Mouse (Mus musculus) liver, adult 2 months (tissue): Measurements from ENCODE around the gene Scnn1g. TPM values are rescaled to one million over a fixed set of nuclear protein-coding genes. Genes with fewer than 3 reads are reported as not detected.

Experiments
- DNase-seq: peaks from one replicate; pipeline ENCODE4 v3.0.0-alpha.2; 2011; ENCODE audit warnings: low read depth, low spot score; ENCODE audit errors: extremely low read depth
- H3K27ac ChIP-seq: fragments of 200-500 bp; replicated peaks from 2 replicates; pipeline ENCODE4 v1.5.1; 2012; ENCODE audit warnings: low read depth, mild to moderate bottlenecking, control low read depth, inconsistent platforms, low read length; ENCODE audit not compliant: insufficient read depth
- H3K27me3 ChIP-seq: fragments of 200-500 bp; 2 replicates; pipeline ENCODE4 v1.6.1; 2012; ENCODE audit warnings: mild to moderate bottlenecking, moderate library complexity, low read length, inconsistent platforms; ENCODE audit not compliant: control insufficient read depth, insufficient read depth
- H3K36me3 ChIP-seq: fragments of 200-500 bp; 2 replicates; pipeline ENCODE4 v1.6.1; 2012; ENCODE audit warnings: low read length, inconsistent platforms; ENCODE audit not compliant: control insufficient read depth, insufficient read depth
- H3K4me1 ChIP-seq: fragments of 200-500 bp; 2 replicates; pipeline ENCODE4 v1.6.1; 2011; ENCODE audit warnings: low read length; ENCODE audit not compliant: control insufficient read depth, insufficient read depth
- H3K4me3 ChIP-seq: fragments of 200-500 bp; 2 replicates; pipeline ENCODE4 v1.5.1; 2011; ENCODE audit warnings: low read depth, mild to moderate bottlenecking, control low read depth, low read length, moderate library complexity; ENCODE audit not compliant: insufficient read depth
- H3K79me2 ChIP-seq: fragments of 200-500 bp; 2 replicates; pipeline ENCODE4 v1.6.1; 2012; ENCODE audit warnings: inconsistent platforms, mild to moderate bottlenecking, low read length, moderate library complexity; ENCODE audit not compliant: control insufficient read depth, insufficient read depth
- H3K9ac ChIP-seq: fragments of 200-500 bp; 2 replicates; pipeline ENCODE4 v1.6.1; 2012; ENCODE audit warnings: low read depth, mild to moderate bottlenecking, control low read depth, inconsistent platforms, low read length
- CTCF ChIP-seq: fragments of 200-500 bp; IDR thresholded peaks from 2 replicates; pipeline ENCODE4 v1.5.1; 2011; ENCODE audit warnings: low read depth, low read length, control low read depth
- POLR2A ChIP-seq: fragments of 200-500 bp; IDR thresholded peaks from 2 replicates; pipeline ENCODE4 v1.6.1; 2011; ENCODE audit warnings: low read length, control low read depth; ENCODE audit not compliant: insufficient read depth; ENCODE audit errors: extremely low read depth
- WGBS: fragments of 180-500 bp; shearing (Covaris S2); methylation state at CpG from one replicate; pipeline ENCODE4 v1.1.7; 2018; 5-methylcytosine and 5-hydroxymethylcytosine counted together
- polyA plus RNA-seq: library from polyadenylated mRNA; depleted of rRNA; stranded (reverse); fragments of >200 nt; gene quantifications from 2 replicates; pipeline ENCODE4 v1.2.3, GENCODE M21; 2012
- total RNA-seq: library from RNA; depleted of rRNA; stranded (reverse); fragments of >200 nt; gene quantifications from 2 replicates; pipeline ENCODE4 v1.2.3, GENCODE M21; 2014

Gene Scnn1g
- total and polyA plus RNA-seq, 2 experiments: not detected

DNA sequence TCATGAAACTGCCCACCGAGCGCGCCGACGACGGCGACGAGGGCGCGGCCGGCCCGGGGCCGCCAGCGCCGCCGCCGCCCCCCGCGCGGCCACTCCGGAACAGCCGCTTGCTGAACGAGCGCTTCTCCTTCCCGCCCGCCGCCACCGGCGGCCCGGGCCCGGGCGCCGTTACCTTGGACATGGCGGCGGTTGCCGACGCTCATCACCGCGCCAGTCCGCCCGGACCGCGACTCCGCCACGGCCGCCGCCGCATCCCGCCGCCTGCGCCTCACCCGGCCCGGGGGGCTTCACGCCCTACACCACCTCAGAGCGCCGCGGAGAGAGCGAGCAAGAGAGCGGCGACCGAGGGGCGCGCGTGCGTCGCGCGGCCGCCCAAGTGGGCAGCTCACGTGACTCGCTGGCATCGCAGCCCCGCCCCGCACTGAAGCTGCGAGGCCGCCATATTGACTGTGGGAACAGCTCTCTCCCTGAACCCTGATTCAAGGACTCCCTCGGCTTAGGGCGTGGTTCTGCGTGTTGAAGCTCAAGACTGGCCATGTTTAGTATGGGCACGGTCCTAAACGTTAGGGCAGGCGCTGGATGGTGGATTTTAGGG is 27.1 kb upstream of the Scnn1g start, which contains the start of gene Usp31:
TSS of gene Usp31 (minus strand) at position 181 of the 595 bp plus-strand sequence.
- Histone ChIP-seq H3K79me2 (peaks cover 10% of the 10 kb centered on the region; the same call in 1 of the 2 replicates), H3K9ac (peak within 1 kb of the TSS; percentile 82), H3K27ac (no peak within 1 kb of the TSS), H3K4me1 (0 out of 2 replicates have a peak, but pooled peaks cover 3% of the 10 kb centered on the region), H3K27me3 (no peaks in the 10 kb centered on the region), H3K36me3 (no peaks in the 10 kb centered on the region), H3K4me3 (peak within 1 kb of the TSS; percentile 76)
- peak; percentile 91 for DNase-seq
- under 1% methylated on average over 58 of the region's 82 CpGs for WGBS
- no peak for TF ChIP-seq CTCF
- 0 out of 2 replicates have a peak, but pooled peaks have one; percentile 29 for TF ChIP-seq POLR2A

DNA sequence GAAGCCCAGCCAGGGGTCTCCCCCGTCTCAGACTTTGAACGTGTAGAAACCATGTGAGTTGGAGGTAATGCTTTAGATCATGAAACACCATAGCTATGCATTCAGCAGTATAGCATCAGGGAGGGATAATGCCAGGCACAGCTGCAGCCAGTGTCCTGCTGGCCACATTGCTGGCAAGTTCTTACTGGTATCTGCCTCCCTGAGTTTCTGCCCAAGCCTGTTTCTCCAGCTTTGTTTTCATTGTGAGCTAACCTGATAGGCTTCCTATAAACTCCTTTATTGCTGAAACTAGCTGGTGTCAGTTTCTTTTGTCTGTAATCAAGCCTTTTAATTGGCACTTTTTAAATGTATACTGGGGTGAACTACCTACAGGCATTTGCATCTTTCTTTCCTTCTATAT is 23.1 kb upstream of the Scnn1g start:
- TF ChIP-seq POLR2A: no peak
- no peak for TF ChIP-seq CTCF
- WGBS: 51% methylated on average over 2 of the region's 2 CpGs
- no peak for DNase-seq

DNA sequence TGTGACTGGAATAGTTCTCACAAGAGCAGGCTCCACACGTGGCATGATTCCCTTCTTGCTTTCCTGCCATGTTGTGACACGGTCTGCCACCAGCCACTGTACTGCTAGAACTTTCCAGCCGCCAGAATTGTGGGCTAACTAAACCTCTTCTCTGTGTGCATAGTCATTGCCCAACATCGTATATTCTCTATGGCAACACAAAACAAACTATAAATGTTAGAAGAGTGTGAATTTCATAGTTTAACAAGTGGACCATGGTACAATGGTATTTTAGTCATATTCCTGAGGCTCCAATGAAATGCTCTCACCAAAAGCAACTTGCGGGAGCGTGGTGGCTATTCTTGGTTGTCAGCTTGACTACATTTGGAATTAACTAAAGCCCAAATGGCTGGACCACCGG is 17.2 kb upstream of the Scnn1g start:
- no peaks in the 10 kb centered on the region for H3K36me3 ChIP-seq
- no peak overlapping the region for H3K4me3 ChIP-seq
- H3K9ac ChIP-seq: no peak overlapping the region
- H3K79me2 ChIP-seq: no peaks in the 10 kb centered on the region
- no peak overlapping the region for H3K27ac ChIP-seq
- TF ChIP-seq POLR2A: no peak
- TF ChIP-seq CTCF: no peak
- no peaks in the 10 kb centered on the region for H3K27me3 ChIP-seq
- no peak for DNase-seq
- 64% methylated on average over 7 of the region's 7 CpGs for WGBS
- no peaks in the 10 kb centered on the region for H3K4me1 ChIP-seq

More for the DNA sequence above, 23.1 kb upstream of the Scnn1g start:
- Histone ChIP-seq H3K9ac (no peak overlapping the region), H3K4me1 (0 out of 2 replicates have a peak, but pooled peaks cover 3% of the 10 kb centered on the region), H3K27me3 (no peaks in the 10 kb centered on the region), H3K27ac (no peak overlapping the region), H3K36me3 (no peaks in the 10 kb centered on the region), H3K4me3 (no peak overlapping the region), H3K79me2 (0 out of 2 replicates have a peak, but pooled peaks cover 2% of the 10 kb centered on the region)

DNA sequence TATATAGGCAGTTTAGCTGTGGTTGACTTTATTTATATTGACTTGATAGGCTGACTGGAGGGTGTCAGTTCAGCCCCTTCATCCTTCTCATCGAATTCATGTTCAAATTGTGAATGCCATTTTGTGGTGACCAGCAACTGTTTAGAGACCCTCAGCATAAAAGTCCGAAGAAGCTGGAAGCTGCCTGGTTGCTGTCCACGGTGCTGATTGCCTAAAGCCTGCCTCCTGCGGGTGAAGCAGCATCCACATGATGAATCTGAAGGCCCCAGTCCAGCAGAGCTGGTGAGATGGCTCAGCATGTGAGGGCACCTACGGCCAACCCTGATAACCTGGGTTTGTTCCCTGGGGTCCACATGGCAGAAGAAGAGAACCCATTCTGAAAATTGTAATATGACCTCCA is 4.1 kb upstream of the Scnn1g start:
- H3K9ac ChIP-seq: no peak overlapping the region
- no peak for DNase-seq
- TF ChIP-seq CTCF (0 out of 2 replicates have a peak, but pooled peaks have one; percentile 17), POLR2A (no peak)
- no peak overlapping the region for H3K27ac ChIP-seq
- WGBS: 13% methylated on average over 5 of the region's 5 CpGs
- no peaks in the 10 kb centered on the region for H3K36me3 ChIP-seq
- no peak overlapping the region for H3K4me3 ChIP-seq
- no peaks in the 10 kb centered on the region for H3K79me2 ChIP-seq
- peaks cover 2% of the 10 kb centered on the region; the same call in 1 of the 2 replicates for H3K27me3 ChIP-seq
- no peaks in the 10 kb centered on the region for H3K4me1 ChIP-seq

DNA sequence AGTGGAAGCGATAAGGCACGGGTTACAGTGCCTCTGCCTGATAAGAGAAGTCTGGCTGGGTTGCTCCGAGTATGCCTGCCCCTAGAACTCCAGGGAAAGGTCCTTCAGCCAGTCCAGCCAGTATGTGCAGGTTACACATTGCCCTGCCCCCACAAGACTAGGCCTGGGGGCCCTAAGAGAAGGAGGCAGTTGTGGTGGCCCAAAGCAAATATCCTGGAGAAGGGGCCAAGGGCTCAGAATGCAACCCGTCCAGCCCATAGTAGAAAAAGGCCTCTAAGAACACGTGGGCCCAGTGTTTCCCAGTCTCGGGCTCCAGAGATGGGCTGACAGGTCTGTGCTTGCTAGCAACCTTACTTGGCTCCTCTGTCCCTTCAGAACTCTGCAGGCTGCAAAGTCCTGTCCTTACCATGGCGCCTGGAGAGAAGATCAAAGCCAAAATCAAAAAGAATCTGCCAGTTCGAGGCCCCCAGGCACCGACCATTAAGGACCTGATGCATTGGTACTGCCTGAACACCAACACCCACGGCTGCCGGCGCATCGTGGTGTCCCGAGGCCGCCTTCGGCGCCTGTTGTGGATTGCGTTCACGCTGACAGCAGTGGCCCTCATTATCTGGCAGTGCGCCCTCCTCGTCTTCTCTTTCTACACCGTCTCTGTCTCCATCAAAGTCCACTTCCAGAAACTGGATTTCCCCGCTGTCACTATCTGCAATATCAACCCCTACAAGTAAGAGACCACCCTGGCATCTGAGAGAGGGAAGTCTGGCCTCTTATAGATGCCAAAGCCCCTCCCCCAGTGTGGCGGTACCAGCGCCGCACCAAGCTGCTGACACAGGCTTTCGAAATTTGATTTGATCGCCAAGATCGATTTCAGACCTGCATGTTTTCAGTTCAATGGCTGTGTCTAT is 3.5 kb downstream of the Scnn1g start:
- peaks cover 2% of the 10 kb centered on the region; the same call in 1 of the 2 replicates for H3K27me3 ChIP-seq
- H3K79me2 ChIP-seq: no peaks in the 10 kb centered on the region
- no peak overlapping the region for H3K4me3 ChIP-seq
- H3K27ac ChIP-seq: no peak overlapping the region
- peak; percentile 86 for DNase-seq
- TF ChIP-seq POLR2A: no peak
- no peak for TF ChIP-seq CTCF
- 44% methylated on average over 29 of the region's 29 CpGs for WGBS
- H3K9ac ChIP-seq: no peak overlapping the region
- H3K4me1 ChIP-seq: no peaks in the 10 kb centered on the region; the same call in 1 of the 2 replicates
- no peaks in the 10 kb centered on the region for H3K36me3 ChIP-seq

DNA sequence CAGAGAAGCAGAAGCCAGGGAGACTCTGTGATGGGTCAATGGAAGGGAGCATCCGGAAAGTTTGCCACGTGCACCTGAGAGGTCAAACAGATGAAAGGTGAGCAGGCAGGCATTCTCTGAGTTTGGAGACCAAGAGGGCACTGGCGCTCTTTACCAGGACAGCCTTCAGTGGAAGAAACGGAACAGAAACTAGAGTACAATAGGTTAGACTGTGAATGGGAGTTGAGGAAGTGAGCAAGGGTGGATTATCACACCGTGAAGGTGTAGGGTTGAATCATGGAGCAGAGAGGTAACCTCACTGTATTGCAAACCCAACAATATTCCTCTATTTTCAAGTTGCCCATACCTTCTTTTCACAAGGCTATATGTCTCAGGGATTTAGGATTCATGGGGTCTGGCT is 16.0 kb downstream of the Scnn1g start:
- H3K36me3 ChIP-seq: no peaks in the 10 kb centered on the region
- H3K4me3 ChIP-seq: no peak overlapping the region
- 80% methylated on average over 5 of the region's 5 CpGs for WGBS
- H3K27me3 ChIP-seq: no peaks in the 10 kb centered on the region
- no peak overlapping the region for H3K27ac ChIP-seq
- DNase-seq: no peak
- TF ChIP-seq POLR2A (no peak), CTCF (no peak)
- H3K9ac ChIP-seq: no peak overlapping the region
- no peaks in the 10 kb centered on the region for H3K4me1 ChIP-seq
- H3K79me2 ChIP-seq: no peaks in the 10 kb centered on the region
